Mouse (Mus musculus) liver, embryonic 11.5 days (tissue): ENCODE measurements at regions not wholly inside any gene's neighbourhood (a gene's known extent, or its start where the extent isn't known, plus 50 kb on each side); places are given as distances from the start of the nearest gene placed in this dataset.
A peak's percentile ranks its signal among the peaks of the same experiment; 100 is the strongest.

ENCODE experiments used
- ATAC-seq: fragments of 200-750 bp; cut with Nextera tagmentation; replicated peaks from 2 replicates; pipeline ENCODE4 v1.8.0; 2017; ENCODE audit warnings: moderate number of reproducible peaks, mild to moderate bottlenecking, moderate TSS enrichment, moderate library complexity; ENCODE audit not compliant: low FRiP score
- DNase-seq: peaks from one replicate; pipeline ENCODE4 v3.0.0-alpha.2; 2017; ENCODE audit warnings: low spot score
- H3K27ac ChIP-seq: fragments of 300-500 bp; sonication (generic); 2 replicates; pipeline ENCODE4 v1.5.1; 2014; ENCODE audit warnings: mild to moderate bottlenecking, low read depth, low read length, control low read depth
- H3K27me3 ChIP-seq: fragments of 300-500 bp; sonication (generic); replicated peaks from 2 replicates; pipeline ENCODE4 v1.6.1; 2014; ENCODE audit warnings: low read length, mixed read lengths; ENCODE audit not compliant: control insufficient read depth, insufficient read depth
- H3K36me3 ChIP-seq: fragments of 300-500 bp; sonication (generic); 2 replicates; pipeline ENCODE4 v1.6.1; 2014; ENCODE audit warnings: mild to moderate bottlenecking, low read length, moderate library complexity, mixed read lengths; ENCODE audit not compliant: control insufficient read depth, insufficient read depth
- H3K4me1 ChIP-seq: fragments of 300-500 bp; sonication (generic); replicated peaks from 2 replicates; pipeline ENCODE4 v1.6.1; 2014; ENCODE audit warnings: low read length, mixed read lengths; ENCODE audit not compliant: control insufficient read depth, insufficient read depth
- H3K4me2 ChIP-seq: fragments of 300-500 bp; sonication (generic); 2 replicates; pipeline ENCODE4 v1.6.1; 2014; ENCODE audit warnings: mild to moderate bottlenecking, control low read depth, moderate library complexity
- H3K4me3 ChIP-seq: fragments of 300-500 bp; sonication (generic); 2 replicates; pipeline ENCODE4 v1.5.1; 2014; ENCODE audit warnings: low read depth, low read length, control low read depth
- H3K9ac ChIP-seq: fragments of 300-500 bp; sonication (generic); 2 replicates; pipeline ENCODE4 v1.6.1; 2014; ENCODE audit warnings: low read depth, low read length, control low read depth
- H3K9me3 ChIP-seq: fragments of 300-500 bp; sonication (generic); 2 replicates; pipeline ENCODE4 v1.6.1; 2016; ENCODE audit warnings: low read length, inconsistent platforms, mixed read lengths; ENCODE audit not compliant: control insufficient read depth
- WGBS: fragments of 180-500 bp; shearing (Covaris S2); extraction: QIAGEN DNeasy Blood & Tissue Kit; methylation state at CpG from one replicate; pipeline ENCODE4 v1.1.7; 2014; 5-methylcytosine and 5-hydroxymethylcytosine counted together

DNA sequence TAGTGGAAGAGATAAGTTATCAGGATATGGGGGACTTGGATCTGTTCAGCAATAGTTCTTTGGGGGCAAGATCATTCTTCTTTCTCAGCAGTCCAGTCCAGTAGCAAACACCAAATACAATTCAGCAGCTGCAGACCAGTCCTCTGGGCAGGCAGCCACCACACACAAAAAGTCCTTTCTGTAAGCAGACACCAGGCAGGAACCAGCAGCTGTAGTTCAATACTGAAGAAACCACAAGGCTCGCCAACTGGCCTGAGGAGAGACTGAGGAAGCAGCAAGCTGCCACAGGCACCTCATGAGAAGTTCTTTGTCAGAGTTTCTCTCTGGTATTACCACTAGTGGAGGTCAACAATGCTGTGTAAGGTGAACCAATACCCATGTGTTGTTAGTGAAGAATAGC lies 493.1 kb upstream of the Arid1b start:
- H3K4me1 ChIP-seq = no peaks in the 10 kb centered on the region
- H3K36me3 ChIP-seq = no peaks in the 10 kb centered on the region
- H3K27ac ChIP-seq = no peak overlapping the region
- DNase-seq (no peak), ATAC-seq (no peak)
- no peak overlapping the region for H3K9ac ChIP-seq
- H3K9me3 ChIP-seq = no peaks in the 10 kb centered on the region
- H3K4me2 ChIP-seq = no peak overlapping the region
- WGBS = 83% methylated on average over 1 of the region's 1 CpGs
- H3K27me3 ChIP-seq = no peaks in the 10 kb centered on the region
- no peak overlapping the region for H3K4me3 ChIP-seq

- 74% methylated on average over 6 of the region's 6 CpGs for WGBS
- Histone ChIP-seq H3K27ac (no peak overlapping the region), H3K9me3 (no peaks in the 10 kb centered on the region), H3K4me3 (no peak overlapping the region), H3K4me1 (no peaks in the 10 kb centered on the region), H3K36me3 (no peaks in the 10 kb centered on the region), H3K27me3 (no peaks in the 10 kb centered on the region), H3K4me2 (no peak overlapping the region), H3K9ac (no peak overlapping the region)
- ATAC-seq = no peak
- DNase-seq = no peak
Measured at GRCm38 (mm10) chr17:4504951-4505350, 489.2 kb upstream of the Arid1b start.

GRCm38 (mm10) chr17:4509506-4509905 lies 484.6 kb upstream of the Arid1b start:
- Histone ChIP-seq H3K4me2 (no peak overlapping the region), H3K9ac (no peak overlapping the region), H3K27ac (no peak overlapping the region), H3K4me3 (no peak overlapping the region), H3K27me3 (no peaks in the 10 kb centered on the region), H3K36me3 (no peaks in the 10 kb centered on the region), H3K9me3 (no peaks in the 10 kb centered on the region), H3K4me1 (no peaks in the 10 kb centered on the region)
- no peak for DNase-seq
- 76% methylated on average over 3 of the region's 3 CpGs for WGBS
- no peak for ATAC-seq

GRCm38 (mm10) chr17:4516141-4516540 lies 478.0 kb upstream of the Arid1b start:
- Histone ChIP-seq H3K27me3 (no peaks in the 10 kb centered on the region), H3K27ac (no peak overlapping the region), H3K36me3 (no peaks in the 10 kb centered on the region), H3K4me2 (no peak overlapping the region), H3K4me1 (no peaks in the 10 kb centered on the region), H3K9ac (no peak overlapping the region), H3K9me3 (no peaks in the 10 kb centered on the region), H3K4me3 (no peak overlapping the region)
- DNase-seq (no peak), ATAC-seq (no peak)
- 81% methylated on average over 7 of the region's 7 CpGs for WGBS

GRCm38 (mm10) chr17:4516846-4517245 lies 477.3 kb upstream of the Arid1b start:
- DNase-seq (peak; percentile 11), ATAC-seq (no peak)
- Histone ChIP-seq H3K4me2 (no peak overlapping the region), H3K36me3 (no peaks in the 10 kb centered on the region), H3K9me3 (no peaks in the 10 kb centered on the region), H3K9ac (no peak overlapping the region), H3K27ac (no peak overlapping the region), H3K4me3 (no peak overlapping the region), H3K27me3 (no peaks in the 10 kb centered on the region), H3K4me1 (no peaks in the 10 kb centered on the region)
- 71% methylated on average over 3 of the region's 3 CpGs for WGBS

DNA sequence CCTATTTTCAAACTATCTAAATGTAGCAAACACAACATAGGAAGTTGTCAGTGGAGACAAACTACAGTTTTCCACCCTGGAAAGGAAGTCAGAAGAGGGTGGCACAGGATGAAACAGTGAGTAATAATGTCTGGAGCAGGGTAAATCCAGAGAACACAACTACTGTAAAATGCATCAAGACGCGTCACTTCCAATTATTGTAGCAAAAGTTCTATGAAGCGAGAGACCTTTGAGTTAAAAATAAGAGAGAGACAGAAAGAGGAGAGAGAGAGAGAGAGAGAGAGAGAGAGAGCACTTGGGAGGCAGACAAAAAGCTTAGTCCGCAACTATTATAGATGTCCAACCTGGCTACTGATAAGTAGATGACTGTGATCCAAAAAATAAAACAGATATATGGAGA lies 473.1 kb upstream of the Arid1b start:
- no peak overlapping the region for H3K4me2 ChIP-seq

GRCm38 (mm10) chr17:4526466-4526865 lies 467.7 kb upstream of the Arid1b start:
- DNase-seq (no peak), ATAC-seq (peak; percentile 51; the same call in 1 of the 2 replicates)
- H3K4me3 ChIP-seq = no peak overlapping the region
- no peak overlapping the region for H3K4me2 ChIP-seq
- no peaks in the 10 kb centered on the region for H3K27me3 ChIP-seq
- 71% methylated on average over 7 of the region's 7 CpGs for WGBS
- no peak overlapping the region for H3K9ac ChIP-seq
- no peaks in the 10 kb centered on the region for H3K36me3 ChIP-seq
- H3K27ac ChIP-seq = no peak overlapping the region
- H3K4me1 ChIP-seq = no peaks in the 10 kb centered on the region
- no peaks in the 10 kb centered on the region for H3K9me3 ChIP-seq

More for the DNA sequence above, 473.1 kb upstream of the Arid1b start:
- H3K9me3 ChIP-seq = no peaks in the 10 kb centered on the region
- H3K27me3 ChIP-seq = no peaks in the 10 kb centered on the region
- H3K36me3 ChIP-seq = no peaks in the 10 kb centered on the region
- no peak for ATAC-seq
- H3K4me3 ChIP-seq = no peak overlapping the region
- 83% methylated on average over 4 of the region's 4 CpGs for WGBS
- H3K4me1 ChIP-seq = no peaks in the 10 kb centered on the region
- H3K9ac ChIP-seq = no peak overlapping the region
- H3K27ac ChIP-seq = no peak overlapping the region
- DNase-seq = no peak

DNA sequence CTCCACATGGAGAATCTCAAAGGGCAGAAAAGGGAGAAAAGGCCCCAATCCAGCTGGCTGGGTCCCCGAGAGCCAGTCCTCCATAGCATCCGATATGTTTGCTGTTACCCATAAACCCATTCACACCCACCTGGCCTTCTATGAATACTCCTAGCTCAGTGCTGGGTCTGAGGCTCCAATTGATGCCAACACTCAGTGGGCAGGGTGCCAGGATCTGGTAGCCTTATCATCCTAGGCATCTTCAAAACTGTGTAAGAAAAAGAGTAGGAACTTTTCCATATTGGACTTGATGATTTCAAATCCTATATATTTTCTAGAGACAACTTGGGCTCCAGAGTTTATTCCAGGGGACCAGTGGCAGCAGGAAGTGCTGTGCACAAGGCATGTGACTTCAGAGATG lies 462.0 kb upstream of the Arid1b start:
- no peak for ATAC-seq
- no peaks in the 10 kb centered on the region for H3K4me1 ChIP-seq
- H3K9me3 ChIP-seq = no peaks in the 10 kb centered on the region
- WGBS = 86% methylated on average over 2 of the region's 2 CpGs
- H3K4me2 ChIP-seq = no peak overlapping the region
- no peak for DNase-seq
- no peak overlapping the region for H3K27ac ChIP-seq
- no peak overlapping the region for H3K4me3 ChIP-seq
- no peaks in the 10 kb centered on the region for H3K27me3 ChIP-seq
- no peak overlapping the region for H3K9ac ChIP-seq
- no peaks in the 10 kb centered on the region for H3K36me3 ChIP-seq

DNA sequence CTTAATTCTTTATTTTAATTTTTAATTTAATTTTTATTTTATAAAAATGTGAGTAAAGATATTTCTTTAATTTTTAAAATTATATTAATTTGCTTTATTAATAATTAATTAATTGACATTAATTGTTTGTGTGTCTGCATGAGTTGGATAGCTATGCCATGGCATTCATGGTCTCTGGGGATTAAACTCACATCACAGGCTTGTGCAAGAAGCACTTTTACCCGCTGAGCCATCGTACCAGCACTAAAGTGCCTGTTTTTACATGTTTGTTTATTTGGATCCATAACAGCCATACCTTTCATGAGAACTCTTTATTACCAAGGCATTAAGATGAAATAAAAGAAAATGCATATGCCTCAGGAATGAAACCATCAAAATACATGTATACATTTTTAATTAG lies 453.7 kb upstream of the Arid1b start:
- H3K4me1 ChIP-seq = no peaks in the 10 kb centered on the region
- no peak for DNase-seq
- WGBS = 86% methylated on average over 2 of the region's 2 CpGs
- no peaks in the 10 kb centered on the region for H3K36me3 ChIP-seq
- no peak overlapping the region for H3K27ac ChIP-seq
- H3K9ac ChIP-seq = no peak overlapping the region
- H3K27me3 ChIP-seq = no peaks in the 10 kb centered on the region
- no peak overlapping the region for H3K4me3 ChIP-seq
- H3K9me3 ChIP-seq = no peaks in the 10 kb centered on the region
- ATAC-seq = no peak
- no peak overlapping the region for H3K4me2 ChIP-seq
